Mouse (Mus musculus) cortical plate, adult 2 months (tissue): Measurements from ENCODE around the gene Psd4. TPM values are rescaled to one million over a fixed set of nuclear protein-coding genes. Genes with fewer than 3 reads are reported as not detected.

Source experiments
- H3K27ac ChIP-seq: fragments of 200-500 bp; 2 replicates; pipeline ENCODE4 v1.5.1; 2012; ENCODE audit warnings: low read length, control low read depth, inconsistent platforms; ENCODE audit not compliant: insufficient read depth
- H3K4me1 ChIP-seq: fragments of 200-500 bp; 2 replicates; pipeline ENCODE4 v1.6.1; 2011; ENCODE audit warnings: low read length; ENCODE audit not compliant: control insufficient read depth, insufficient read depth
- H3K4me3 ChIP-seq: fragments of 200-500 bp; 2 replicates; pipeline ENCODE4 v1.5.1; 2011; ENCODE audit warnings: mild to moderate bottlenecking, low read length, control low read depth; ENCODE audit not compliant: insufficient read depth
- CTCF ChIP-seq: fragments of 200-500 bp; IDR thresholded peaks from 2 replicates; pipeline ENCODE4 v1.5.1; 2011; ENCODE audit warnings: mild to moderate bottlenecking, control low read depth, low read length; ENCODE audit not compliant: insufficient read depth; ENCODE audit errors: extremely low read depth
- POLR2A ChIP-seq: fragments of 200-500 bp; IDR thresholded peaks from 2 replicates; pipeline ENCODE4 v1.6.1; 2011; ENCODE audit warnings: mild to moderate bottlenecking, low read length, control low read depth; ENCODE audit not compliant: insufficient read depth; ENCODE audit errors: extremely low read depth
- polyA plus RNA-seq: library from polyadenylated mRNA; depleted of rRNA; stranded (reverse); fragments of >200 nt; gene quantifications from 2 replicates; pipeline ENCODE4 v1.2.3, GENCODE M21; 2012; rRNA removed

Gene Psd4
- polyA plus RNA-seq, 1 experiment: 0.73 TPM

DNA sequence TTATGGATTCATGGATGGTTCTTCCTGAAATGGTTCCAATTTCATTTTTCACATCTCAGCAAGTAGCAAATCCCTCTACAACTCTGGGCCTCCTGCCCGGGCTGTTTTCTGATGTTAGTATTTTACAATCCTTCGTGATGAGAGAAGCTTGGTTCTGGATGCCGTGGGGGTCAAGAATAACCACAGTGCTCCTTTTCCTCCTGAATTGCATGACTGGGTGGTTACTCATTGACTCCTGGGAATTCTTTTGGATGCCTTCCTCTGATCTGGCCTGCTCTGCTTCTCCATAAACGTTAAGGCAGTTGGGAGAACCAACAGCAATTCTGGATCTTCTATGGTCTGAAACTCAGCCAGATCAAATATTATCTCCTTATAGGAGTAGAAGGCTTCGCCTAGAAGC, 85.8 kb downstream of the Psd4 start:
- no peak overlapping the region for H3K4me3 ChIP-seq
- H3K27ac ChIP-seq: no peak overlapping the region
- H3K4me1 ChIP-seq: no peaks in the 10 kb centered on the region
- no peak for TF ChIP-seq POLR2A
- no peak for TF ChIP-seq CTCF

DNA sequence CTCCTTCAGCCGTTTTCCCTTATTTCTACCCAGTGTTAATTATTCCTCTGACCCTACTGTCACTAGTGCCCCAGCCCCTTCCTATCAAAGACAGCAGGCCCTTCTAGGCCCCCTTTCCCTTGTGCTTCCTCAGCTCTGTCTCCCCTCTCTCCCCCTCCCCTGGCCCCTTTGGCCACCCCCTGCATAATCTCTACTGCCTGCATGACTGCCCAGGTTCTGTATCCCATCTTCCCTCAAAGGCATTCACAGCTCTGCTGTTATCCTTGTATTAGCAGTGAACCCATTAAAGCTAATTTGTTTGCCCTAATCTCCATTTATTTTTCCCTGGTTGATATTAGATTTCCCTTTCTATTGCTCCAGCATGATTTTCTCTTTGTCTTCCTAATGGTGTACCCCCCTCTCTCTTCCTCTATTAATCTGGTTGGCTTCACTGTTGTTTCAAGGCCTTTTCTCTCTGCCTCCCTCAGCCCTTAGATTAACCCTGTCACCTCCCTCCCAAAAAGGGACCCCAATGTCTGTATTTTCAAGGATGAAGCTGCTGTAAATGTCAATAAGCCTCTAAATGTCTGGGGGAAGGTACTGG, 87.1 kb downstream of the Psd4 start:
- TF ChIP-seq POLR2A: no peak
- TF ChIP-seq CTCF: no peak
- no peak overlapping the region for H3K4me3 ChIP-seq
- no peaks in the 10 kb centered on the region for H3K4me1 ChIP-seq
- no peak overlapping the region for H3K27ac ChIP-seq

DNA sequence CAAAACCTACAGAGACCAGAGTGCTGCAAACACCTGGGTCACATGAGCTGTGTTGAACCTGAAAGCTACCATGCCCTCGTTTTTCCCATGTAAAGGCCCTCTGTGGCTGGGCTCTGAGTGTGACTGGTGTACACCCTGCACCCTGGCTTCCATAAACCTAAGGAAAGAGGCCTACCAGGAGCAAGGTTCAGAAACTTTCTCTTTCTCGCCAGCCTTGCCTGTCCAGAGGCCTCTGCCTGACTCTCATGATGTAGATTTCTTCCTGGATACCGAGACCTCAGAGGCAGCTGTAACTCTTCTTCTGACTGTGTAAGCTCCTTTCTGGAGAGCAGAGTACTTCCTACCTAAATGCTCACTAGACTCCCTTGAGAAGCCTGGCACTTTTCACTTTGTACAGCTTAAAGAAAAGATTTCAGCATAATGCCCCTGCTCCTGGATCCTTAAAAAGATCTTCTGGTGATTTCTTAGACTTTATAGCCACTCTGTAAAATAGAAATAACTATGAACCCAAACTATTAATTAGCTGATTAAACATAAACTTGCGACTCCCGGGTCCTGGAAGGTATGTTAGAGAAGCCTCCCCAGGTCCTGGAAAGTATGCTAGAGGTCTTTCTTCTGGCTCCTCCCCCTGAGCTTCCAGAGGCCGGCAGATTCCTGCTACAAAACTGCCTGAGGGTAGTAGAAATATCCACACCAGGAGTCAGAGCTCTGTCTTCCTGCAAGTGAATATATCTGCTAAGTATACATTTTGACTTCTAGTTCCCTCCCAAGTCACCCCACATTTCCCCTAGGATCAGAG, 87.9 kb downstream of the Psd4 start:
- Histone ChIP-seq H3K4me1 (no peaks in the 10 kb centered on the region), H3K4me3 (no peak overlapping the region), H3K27ac (no peak overlapping the region)
- TF ChIP-seq CTCF (no peak), POLR2A (no peak)

DNA sequence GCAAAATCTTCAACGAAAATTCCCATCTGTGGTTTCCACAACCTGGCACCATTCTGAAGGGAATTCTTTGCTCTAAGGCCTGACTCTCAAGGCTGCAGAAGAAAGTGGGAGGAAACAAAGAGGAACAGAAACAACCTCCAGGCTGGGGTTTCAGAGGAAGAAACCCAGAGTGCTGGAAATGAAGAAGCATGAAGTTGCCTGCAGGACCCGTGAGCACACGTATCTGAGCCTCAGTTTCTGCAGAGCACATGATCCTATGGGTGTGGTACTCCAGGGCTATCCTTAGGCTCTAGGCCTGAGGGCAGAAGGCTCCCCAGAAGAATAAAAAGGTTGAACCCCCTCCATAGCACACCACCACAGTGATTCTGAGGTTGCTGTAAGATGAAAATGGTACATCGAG, 89.5 kb downstream of the Psd4 start:
- Histone ChIP-seq H3K27ac (no peak overlapping the region), H3K4me1 (no peaks in the 10 kb centered on the region), H3K4me3 (no peak overlapping the region)
- no peak for TF ChIP-seq POLR2A
- TF ChIP-seq CTCF: no peak

DNA sequence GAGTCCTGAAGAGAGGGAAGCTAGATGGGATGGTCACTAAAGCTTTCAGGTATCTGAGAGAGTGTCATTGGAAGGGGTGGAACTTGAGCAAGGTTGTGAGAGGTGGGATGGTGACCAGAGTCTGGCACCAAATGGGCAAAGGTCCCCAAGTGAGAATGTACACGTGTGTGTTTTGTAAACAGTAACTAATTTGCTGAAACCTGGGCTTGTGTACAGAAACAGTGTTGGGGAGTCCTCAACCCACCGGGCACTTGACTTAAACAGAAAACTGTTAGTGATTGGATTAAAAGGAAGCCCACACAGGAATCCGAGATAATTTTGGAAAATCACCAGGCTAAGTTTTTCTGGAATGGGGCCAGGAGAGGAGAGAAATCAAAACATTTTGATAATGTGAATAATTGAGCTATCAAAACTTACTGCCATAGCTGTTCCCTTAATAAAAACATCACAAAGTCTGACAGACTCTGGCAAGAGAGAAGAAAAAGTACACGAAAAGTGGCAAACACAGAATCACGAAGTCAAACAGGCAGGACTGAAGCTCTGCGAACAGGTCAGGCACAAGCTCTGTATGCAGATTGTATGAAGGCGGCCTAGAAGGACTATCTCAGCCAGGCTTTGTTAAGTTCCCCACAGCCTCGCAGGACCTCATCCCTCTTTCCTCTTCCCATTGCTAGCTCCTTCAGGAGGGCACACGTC, 92.9 kb downstream of the Psd4 start:
- Histone ChIP-seq H3K27ac (no peak overlapping the region), H3K4me1 (no peaks in the 10 kb centered on the region), H3K4me3 (no peak overlapping the region)
- TF ChIP-seq POLR2A (no peak), CTCF (no peak)

DNA sequence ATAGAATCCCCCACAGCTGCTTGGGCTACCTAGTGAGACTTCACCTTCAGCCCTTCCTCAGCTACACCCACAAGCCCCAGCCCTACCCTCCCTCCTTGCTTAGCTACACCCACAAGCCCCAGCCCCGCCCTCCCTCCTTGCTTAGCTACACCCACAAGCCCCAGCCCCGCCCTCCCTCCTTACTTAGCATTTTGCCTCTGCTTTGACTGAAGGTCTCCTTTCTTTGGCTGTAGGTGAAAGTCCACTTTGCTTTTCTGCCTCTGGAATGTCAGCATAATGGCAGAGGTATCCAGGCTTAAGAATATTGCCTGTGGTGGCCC, 93.4 kb downstream of the Psd4 start:
- H3K4me1 ChIP-seq: no peaks in the 10 kb centered on the region
- no peak for TF ChIP-seq CTCF
- no peak for TF ChIP-seq POLR2A
- H3K27ac ChIP-seq: no peak overlapping the region
- no peak overlapping the region for H3K4me3 ChIP-seq

Other genes starting within 250 kb of the Psd4 start
- gene Il1f8, start 214.4 kb upstream of the Psd4 start, polyA plus RNA-seq: not detected in 2 replicates
- not detected in 2 replicates for gene Il1f9, start 181.1 kb upstream of the Psd4 start, polyA plus RNA-seq
- gene Il1f6, start 152.2 kb upstream of the Psd4 start, polyA plus RNA-seq: not detected in 2 replicates
- gene Il1f5, start 90.6 kb upstream of the Psd4 start, polyA plus RNA-seq: 0.40 and 0.85 TPM in 2 replicates
- not detected in 2 replicates for gene Il1f10, start 76.4 kb upstream of the Psd4 start, polyA plus RNA-seq
- gene Il1rn, start 30.7 kb upstream of the Psd4 start, polyA plus RNA-seq: not detected in 2 replicates
- gene Pax8, start 108.0 kb downstream of the Psd4 start, polyA plus RNA-seq: not detected in 2 replicates